Mouse (Mus musculus) neutrophil, adult 5-6 weeks (primary cell): Measurements from ENCODE around the gene Foxs1. TPM values are rescaled to one million over a fixed set of nuclear protein-coding genes. Genes with fewer than 3 reads are reported as not detected.

ENCODE experiments used
- ATAC-seq: fragments of 151-379, 151-347 bp; 2 replicates; pipeline ENCODE4 v1.8.0; 2017; ENCODE audit warnings: mild to moderate bottlenecking, moderate TSS enrichment; ENCODE audit not compliant: insufficient number of reproducible peaks, poor library complexity, low FRiP score, severe bottlenecking; ENCODE audit errors: extremely low read depth
- total RNA-seq: library from RNA; stranded (forward); fragments of 200-1000 nt; gene quantifications from 2 replicates; pipeline ENCODE4 v1.2.3, GENCODE M21; 2017

Foxs1 gene
- total RNA-seq = not detected in 2 replicates

- ATAC-seq = no peak
Observed at GRCm38 (mm10) chr2:152933048-152933447, at the start of gene Foxs1. Gene Foxs1 (minus strand): TSS chr2:152933208.

- ATAC-seq = no peak
Observed at GRCm38 (mm10) chr2:152976991-152977390, 44.0 kb upstream of the Foxs1 start.

- ATAC-seq = no peak
Observed at GRCm38 (mm10) chr2:152965555-152965954, 32.5 kb upstream of the Foxs1 start.

GRCm38 (mm10) chr2:152962091-152962793 lies 29.2 kb upstream of the Foxs1 start, which contains the start of gene Ttll9:
Gene Ttll9 (plus strand): TSS chr2:152962485.
- ATAC-seq = no peak

- no peak for ATAC-seq
Observed at GRCm38 (mm10) chr2:152958116-152958515, 25.1 kb upstream of the Foxs1 start.

GRCm38 (mm10) chr2:152951850-152952720 lies 19.1 kb upstream of the Foxs1 start:
- ATAC-seq = no peak

- ATAC-seq = no peak
Observed at GRCm38 (mm10) chr2:152951065-152951849, 18.2 kb upstream of the Foxs1 start, which contains the start of gene Dusp15. Gene Dusp15 (minus strand): TSS chr2:152951698.

- no peak for ATAC-seq
Observed at GRCm38 (mm10) chr2:152950358-152951064, 17.5 kb upstream of the Foxs1 start.

GRCm38 (mm10) chr2:152948438-152949020 lies 15.5 kb upstream of the Foxs1 start:
- no peak for ATAC-seq

GRCm38 (mm10) chr2:152947098-152947497 lies 14.1 kb upstream of the Foxs1 start:
- ATAC-seq = no peak

- ATAC-seq = no peak
Observed at GRCm38 (mm10) chr2:152944013-152944412, 11.0 kb upstream of the Foxs1 start.

GRCm38 (mm10) chr2:152943568-152943967 lies 10.6 kb upstream of the Foxs1 start:
- no peak for ATAC-seq

- ATAC-seq = no peak
Observed at GRCm38 (mm10) chr2:152942898-152943515, 10.0 kb upstream of the Foxs1 start.

- ATAC-seq = no peak
Observed at GRCm38 (mm10) chr2:152941776-152942175, 8.8 kb upstream of the Foxs1 start.

GRCm38 (mm10) chr2:152941106-152941505 lies 8.1 kb upstream of the Foxs1 start:
- ATAC-seq = no peak

GRCm38 (mm10) chr2:152939846-152940245 lies 6.8 kb upstream of the Foxs1 start:
- ATAC-seq = peak; percentile 17; the same call in 1 of the 2 replicates

- ATAC-seq = no peak
Observed at GRCm38 (mm10) chr2:152933614-152934013, 606 bp upstream of the Foxs1 start.
